Mouse (Mus musculus) MEL (cell line): ENCODE measurements around the gene Hcrt. TPM values are rescaled to one million over a fixed set of nuclear protein-coding genes. Genes with fewer than 3 reads are reported as not detected.

Experiments
- DNase-seq: peaks from one replicate; pipeline ENCODE4 v3.0.0; 2011; ENCODE audit warnings: low read depth, low spot score
- H3K27ac ChIP-seq: 2 replicates; pipeline ENCODE4 v1.5.1; 2012; ENCODE audit warnings: low read depth, mild to moderate bottlenecking, control low read depth, low read length, moderate library complexity; ENCODE audit not compliant: control insufficient read depth
- H3K27me3 ChIP-seq, 2 experiments: fragments of 150-350 bp in 1 of 2; sonication (generic) in 1 of 2; 2 replicates each; pipeline ENCODE4 v1.6.1; 2012; ENCODE audit warnings: low read length in 2 of 2, mild to moderate bottlenecking in 2 of 2, improper control_type of control experiment in 1 of 2, moderate library complexity in 1 of 2; ENCODE audit not compliant: insufficient read depth in 2 of 2, control insufficient read depth in 1 of 2
- H3K36me3 ChIP-seq, 2 experiments: 2 replicates each; pipeline ENCODE4 v1.6.1; 2012 to 2014; ENCODE audit warnings: low read length in 2 of 2, improper control_type of control experiment in 1 of 2, inconsistent platforms in 1 of 2, mild to moderate bottlenecking in 1 of 2; ENCODE audit not compliant: insufficient read depth in 2 of 2, control insufficient read depth in 1 of 2
- H3K4me1 ChIP-seq, 2 experiments: fragments of 150-350 bp in 1 of 2; sonication (generic) in 1 of 2; 2 replicates each; pipeline ENCODE4 v1.6.1; 2012; ENCODE audit warnings: low read length in 2 of 2, improper control_type of control experiment in 1 of 2, mild to moderate bottlenecking in 1 of 2; ENCODE audit not compliant: insufficient read depth in 2 of 2, control insufficient read depth in 1 of 2
- H3K4me3 ChIP-seq, 2 experiments: fragments of 150-350 bp in 1 of 2; sonication (generic) in 1 of 2; 2 replicates each; pipeline ENCODE4 v1.5.1; 2012; ENCODE audit warnings: low read depth in 2 of 2, low read length in 2 of 2, mild to moderate bottlenecking in 2 of 2, moderate library complexity in 2 of 2, control low read depth in 1 of 2, improper control_type of control experiment in 1 of 2; ENCODE audit not compliant: control insufficient read depth in 1 of 2, insufficient read depth in 1 of 2
- H3K79me2 ChIP-seq: 2 replicates; pipeline ENCODE4 v1.6.1; 2012; ENCODE audit warnings: mild to moderate bottlenecking, low read length, moderate library complexity; ENCODE audit not compliant: control insufficient read depth, poor library complexity, insufficient read depth
- H3K9ac ChIP-seq: 2 replicates; pipeline ENCODE4 v1.6.1; 2012; ENCODE audit warnings: low read depth, mild to moderate bottlenecking, control low read depth, low read length, moderate library complexity; ENCODE audit not compliant: control insufficient read depth, poor library complexity, severe bottlenecking
- H3K9me3 ChIP-seq: fragments of 150-350 bp; sonication (generic); replicated peaks from 2 replicates; pipeline ENCODE4 v1.6.1; 2012; ENCODE audit warnings: mild to moderate bottlenecking, low read length, improper control_type of control experiment, moderate library complexity; ENCODE audit not compliant: insufficient read depth
- BHLHE40 ChIP-seq: IDR thresholded peaks from 2 replicates; pipeline ENCODE4 v1.6.1; 2012; ENCODE audit warnings: low read depth, mild to moderate bottlenecking, inconsistent platforms, low read length, improper control_type of control experiment, borderline replicate concordance
- EP300 ChIP-seq, 2 experiments: IDR thresholded peaks; 2 replicates each; pipeline ENCODE4 v1.6.1; 2011; ENCODE audit warnings: improper control_type of control experiment in 2 of 2, low read length in 2 of 2, low read depth in 1 of 2, mild to moderate bottlenecking in 1 of 2
- GATA1 ChIP-seq: IDR thresholded peaks from 2 replicates; pipeline ENCODE4 v1.6.1; 2011; ENCODE audit warnings: low read depth, low read length, improper control_type of control experiment
- HCFC1 ChIP-seq: IDR thresholded peaks from 2 replicates; pipeline ENCODE4 v1.6.1; 2012; ENCODE audit warnings: low read depth, mild to moderate bottlenecking, inconsistent platforms, low read length, improper control_type of control experiment, moderate library complexity
- KAT2A ChIP-seq: conservative IDR thresholded peaks from 2 replicates; pipeline ENCODE4 v1.6.1; 2012; ENCODE audit warnings: low read depth, low read length, improper control_type of control experiment, inconsistent platforms
- MAZ ChIP-seq: IDR thresholded peaks from 2 replicates; pipeline ENCODE4 v1.6.1; 2012; ENCODE audit warnings: low read depth, mild to moderate bottlenecking, inconsistent platforms, low read length, improper control_type of control experiment
- MXI1 ChIP-seq: IDR thresholded peaks from 2 replicates; pipeline ENCODE4 v1.6.1; 2011; ENCODE audit warnings: mild to moderate bottlenecking, low read depth, low read length, improper control_type of control experiment
- POLR2AphosphoS2 ChIP-seq: IDR thresholded peaks from 2 replicates; pipeline ENCODE4 v1.6.1; 2011; ENCODE audit warnings: low read length, improper control_type of control experiment
- POLR2AphosphoS5 ChIP-seq: IDR thresholded peaks from 2 replicates; pipeline ENCODE4 v1.6.1; 2012; ENCODE audit warnings: low read depth, borderline replicate concordance, mild to moderate bottlenecking, inconsistent platforms, low read length, moderate library complexity, mixed read lengths
- RCOR1 ChIP-seq: IDR thresholded peaks from 2 replicates; pipeline ENCODE4 v1.6.1; 2012; ENCODE audit warnings: low read depth, mild to moderate bottlenecking, inconsistent platforms, low read length, improper control_type of control experiment
- SIN3A ChIP-seq: IDR thresholded peaks from 2 replicates; pipeline ENCODE4 v1.6.1; 2012; ENCODE audit warnings: low read length, improper control_type of control experiment, inconsistent platforms
- SMC3 ChIP-seq: IDR thresholded peaks from 2 replicates; pipeline ENCODE4 v1.6.1; 2011; ENCODE audit warnings: low read depth, low read length, improper control_type of control experiment
- TAL1 ChIP-seq: IDR thresholded peaks from 2 replicates; pipeline ENCODE4 v1.6.1; 2012; ENCODE audit warnings: mild to moderate bottlenecking, inconsistent platforms, low read length, moderate library complexity, mixed read lengths
- TCF12 ChIP-seq: IDR thresholded peaks from 2 replicates; pipeline ENCODE4 v1.6.1; 2014; ENCODE audit warnings: low read depth, mild to moderate bottlenecking, inconsistent platforms, low read length, improper control_type of control experiment, moderate library complexity
- USF1 ChIP-seq: IDR thresholded peaks from 2 replicates; pipeline ENCODE4 v1.6.1; 2014; ENCODE audit warnings: low read depth, mild to moderate bottlenecking, inconsistent platforms, low read length, improper control_type of control experiment, moderate library complexity
- ZC3H11A ChIP-seq: IDR thresholded peaks from 2 replicates; pipeline ENCODE4 v1.6.1; 2012; ENCODE audit warnings: low read depth, mild to moderate bottlenecking, inconsistent platforms, low read length, improper control_type of control experiment
- ZKSCAN1 ChIP-seq: IDR thresholded peaks from 2 replicates; pipeline ENCODE4 v1.6.1; 2012; ENCODE audit warnings: low read depth, mild to moderate bottlenecking, inconsistent platforms, low read length, improper control_type of control experiment, moderate library complexity
- ZNF384 ChIP-seq: IDR thresholded peaks from 2 replicates; pipeline ENCODE4 v1.6.1; 2012; ENCODE audit warnings: low read depth, mild to moderate bottlenecking, inconsistent platforms, low read length, improper control_type of control experiment
- polyA plus RNA-seq, 2 experiments: library from polyadenylated mRNA; stranded (reverse) in 1 of 2; unstranded in 1 of 2; fragments of >175 nt in 1 of 2; fragments of >200 nt in 1 of 2; gene quantifications; 2 replicates each; pipeline versions ENCODE4 v1.2.1 to v1.2.4; 2012; ENCODE audit warnings: low replicate concordance in 2 of 2, low read depth in 1 of 2; ENCODE audit not compliant: insufficient read length in 2 of 2, insufficient read depth in 1 of 2, missing spikeins in 1 of 2
- total RNA-seq: library from RNA; depleted of rRNA; stranded (reverse); fragments of 300-350 nt; gene quantifications from 2 replicates; pipeline ENCODE4 v1.2.3, GENCODE M21; 2012

Gene Hcrt
- total and polyA plus RNA-seq, 3 experiments: not detected

GRCm38 (mm10) chr11:100780247-100780646 lies 17.5 kb upstream of the Hcrt start:
- TF ChIP-seq USF1 (no peak), SMC3 (no peak), MXI1 (no peak), BHLHE40 (no peak), MAZ (no peak), TAL1 (no peak), EP300 (IDR thresholded peaks at IDR 0.05; ENCODE audit: low read depth in 1 of 2, low read length in 2 of 2) (no peak), KAT2A (no peak), ZKSCAN1 (no peak), HCFC1 (no peak), RCOR1 (no peak), POLR2AphosphoS2 (no peak), POLR2AphosphoS5 (no peak)
- H3K36me3 ChIP-seq: peaks cover 1 to 2% of the 10 kb centered on the region in 2 experiments; a peak in 2 of 4 replicates

GRCm38 (mm10) chr11:100778069-100778468 lies 15.3 kb upstream of the Hcrt start:
- Histone ChIP-seq H3K27ac (no peak overlapping the region), H3K4me3 (no peak overlapping the region), H3K27me3 (no peaks in the 10 kb centered on the region), H3K4me1 (no peaks in the 10 kb centered on the region; a peak in 1 of 4 replicates), H3K9ac (no peak overlapping the region), H3K79me2 (no peaks in the 10 kb centered on the region), H3K9me3 (no peaks in the 10 kb centered on the region), H3K36me3 (peaks cover 1 to 2% of the 10 kb centered on the region in 2 experiments; a peak in 2 of 4 replicates)
- DNase-seq: peak; percentile 44
- peak; percentile 38; the same call in 1 of the 2 replicates for TF ChIP-seq SIN3A
- TF ChIP-seq TAL1: 0 out of 2 replicates have a peak, but pooled peaks have one; percentile 10
- TF ChIP-seq ZC3H11A: no peak
- no peak for TF ChIP-seq USF1
- TF ChIP-seq ZNF384: peak; percentile 83
- peak; percentile 51; the same call in 1 of the 2 replicates for TF ChIP-seq TCF12
- peak; percentile 31; the same call in 1 of the 2 replicates for TF ChIP-seq RCOR1
- TF ChIP-seq SMC3: 0 out of 2 replicates have a peak, but pooled peaks have one; percentile 44
- TF ChIP-seq GATA1: peak; percentile 51
- peak; percentile 25 to 28; a peak in 2 of 4 replicates for TF ChIP-seq EP300 (IDR thresholded peaks at IDR 0.05; ENCODE audit: low read depth in 1 of 2, low read length in 2 of 2)

More at GRCm38 (mm10) chr11:100780247-100780646, 17.5 kb upstream of the Hcrt start:
- H3K79me2 ChIP-seq: no peaks in the 10 kb centered on the region
- H3K4me3 ChIP-seq: no peak overlapping the region
- no peaks in the 10 kb centered on the region for H3K27me3 ChIP-seq
- no peak overlapping the region for H3K27ac ChIP-seq
- H3K9me3 ChIP-seq: no peaks in the 10 kb centered on the region
- no peak for DNase-seq
- no peak overlapping the region for H3K9ac ChIP-seq
- H3K4me1 ChIP-seq: no peaks in the 10 kb centered on the region; a peak in 1 of 4 replicates
